Mouse (Mus musculus): Measurements from ENCODE around the gene Prodh2. TPM values are rescaled to one million over a fixed set of nuclear protein-coding genes. Genes with fewer than 3 reads are reported as not detected.

Gene Prodh2
- polyA plus RNA-seq, 1 experiment: not detected

DNA sequence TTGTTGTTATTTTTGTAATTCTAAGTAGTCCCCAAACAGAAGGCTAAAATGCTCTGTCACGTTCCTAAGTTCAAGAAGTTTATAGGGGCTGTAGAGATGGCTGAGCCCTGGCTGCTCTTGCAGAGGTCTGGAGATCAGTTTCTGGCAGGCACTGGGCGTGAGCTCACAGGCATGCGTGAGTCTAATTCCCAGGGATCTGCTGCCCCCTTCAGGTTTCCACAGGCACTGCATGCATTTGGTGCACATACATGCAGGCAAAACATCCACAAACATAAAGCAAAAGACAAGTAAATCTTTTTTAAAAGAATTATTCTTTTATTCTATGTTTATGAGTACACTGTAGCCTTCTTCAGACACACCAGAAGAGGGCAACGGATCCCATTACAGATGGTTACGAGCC is 21.0 kb upstream of the Prodh2 start:
- no peak for TF ChIP-seq GATA1 (IDR thresholded peaks at IDR 0.05; ENCODE audit: low read length)

DNA sequence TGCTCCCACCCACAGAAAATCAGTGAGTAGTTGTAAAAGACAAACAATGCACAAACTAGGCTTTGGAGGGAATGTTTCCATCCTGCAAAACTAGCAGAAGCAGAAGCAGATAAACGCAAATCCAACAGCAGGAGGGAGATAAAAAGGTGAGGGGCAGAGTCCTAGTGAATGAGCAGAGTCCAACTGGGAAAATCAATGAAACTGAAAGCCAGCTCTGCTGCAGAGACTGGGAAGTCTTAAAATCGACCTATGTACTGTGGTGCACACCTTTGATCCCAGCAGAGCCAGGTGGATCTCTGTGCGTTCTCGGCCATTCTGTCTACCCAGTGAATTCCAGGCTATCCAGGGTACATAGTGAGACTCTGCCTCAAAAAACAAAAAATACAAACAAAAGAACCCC is 18.4 kb upstream of the Prodh2 start:
- no peak for TF ChIP-seq GATA1 (IDR thresholded peaks at IDR 0.05; ENCODE audit: low read length)

DNA sequence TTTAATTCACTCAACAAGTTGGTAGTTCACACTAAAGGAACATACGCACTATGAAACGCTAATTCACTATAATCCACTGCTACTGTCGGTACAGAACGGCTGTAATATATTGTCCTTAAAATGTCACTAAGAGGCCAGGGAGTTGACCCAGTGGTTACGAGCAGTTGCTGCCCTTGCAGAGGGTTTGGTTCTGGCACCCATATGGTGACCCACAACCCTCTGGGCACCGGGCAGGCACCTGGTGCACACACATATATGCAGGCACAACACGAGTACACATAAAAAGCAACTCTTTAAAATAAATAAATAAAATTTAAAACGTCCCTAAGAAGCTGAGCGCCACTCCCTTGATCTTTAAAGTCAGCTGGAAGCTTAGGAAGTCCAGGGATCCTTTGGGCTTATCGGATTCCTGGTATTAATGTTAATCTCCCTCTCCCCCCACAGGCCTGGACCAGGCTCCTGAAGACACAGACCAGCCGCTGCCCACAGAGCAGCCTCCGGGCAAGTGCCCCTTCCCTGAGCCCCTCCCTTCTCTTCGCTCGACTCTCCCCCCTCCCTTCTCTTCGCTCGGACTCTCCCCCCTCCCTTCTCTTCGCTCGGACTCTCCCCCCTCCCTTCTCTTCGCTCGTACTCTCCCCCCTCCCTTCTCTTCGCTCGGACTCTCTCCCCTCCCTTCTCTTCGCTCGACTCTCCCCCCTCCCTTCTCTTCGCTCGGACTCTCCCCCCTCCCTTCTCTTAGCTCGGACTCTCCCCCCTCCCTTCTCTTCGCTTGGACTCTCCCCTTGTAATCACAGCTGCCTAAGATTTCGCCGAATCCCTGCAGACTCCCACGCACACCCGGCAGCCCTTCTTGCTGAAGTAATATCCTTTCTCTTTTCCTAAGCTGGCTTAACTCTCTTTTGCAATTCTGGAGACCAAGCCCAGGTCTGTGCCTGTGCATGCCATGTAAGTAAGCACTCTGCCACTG is 15.7 kb upstream of the Prodh2 start:
- no peak for TF ChIP-seq GATA1 (IDR thresholded peaks at IDR 0.05; ENCODE audit: low read length)

DNA sequence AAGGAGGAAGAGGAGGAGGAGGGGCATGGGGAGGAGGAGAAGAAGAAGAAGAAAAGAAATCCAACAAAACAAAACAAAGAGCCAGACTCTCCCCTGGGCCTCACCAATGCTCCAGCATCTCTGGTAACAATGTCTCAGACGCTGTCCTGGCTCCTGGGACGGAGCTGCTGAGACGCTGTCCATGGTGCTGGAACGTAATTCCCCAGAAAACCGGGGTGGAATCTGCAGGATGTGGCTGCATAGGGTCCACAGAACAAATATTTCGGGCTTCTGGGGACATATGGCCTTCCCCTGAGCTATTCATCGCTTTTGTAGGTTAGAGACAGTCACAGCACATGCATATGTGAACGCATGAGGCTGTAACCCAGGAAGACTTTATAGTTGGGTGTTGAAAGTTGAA is 9.2 kb upstream of the Prodh2 start:
- no peak for TF ChIP-seq GATA1 (IDR thresholded peaks at IDR 0.05; ENCODE audit: low read length)

DNA sequence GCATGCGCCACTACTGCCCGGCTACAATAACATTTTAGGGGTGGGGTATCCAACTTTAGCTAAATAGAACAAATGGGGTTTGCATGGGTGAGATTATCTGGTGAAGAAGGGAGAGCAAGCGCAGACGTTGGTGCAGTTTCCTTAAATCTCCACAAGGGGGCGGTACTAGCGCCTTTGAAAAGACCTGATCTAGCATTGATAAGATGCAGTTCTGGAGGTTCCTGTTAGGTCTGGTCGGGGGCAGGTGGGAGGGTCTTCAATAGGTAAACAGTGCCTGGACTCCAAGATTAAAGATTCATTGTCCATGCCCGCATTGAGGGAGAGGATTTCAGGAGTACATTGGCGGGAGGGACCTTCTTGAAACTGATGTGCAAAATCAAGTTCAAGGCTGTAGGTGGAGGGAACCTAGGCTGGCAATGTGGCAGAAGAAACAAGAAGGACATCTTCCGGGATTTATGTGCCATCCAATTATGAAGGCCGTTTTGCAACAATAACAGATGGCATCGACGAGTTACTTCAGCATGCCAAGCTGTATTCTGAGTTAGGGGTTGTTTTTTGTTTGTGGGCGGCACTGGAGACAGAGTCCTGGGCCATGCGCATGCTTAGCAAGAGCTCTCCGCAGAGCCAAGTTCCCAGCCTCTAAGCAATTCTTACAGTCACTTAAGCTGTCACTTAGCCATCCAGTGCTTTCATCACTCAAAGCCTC is 3.0 kb upstream of the Prodh2 start:
- TF ChIP-seq GATA1 (IDR thresholded peaks at IDR 0.05; ENCODE audit: low read length): no peak

DNA sequence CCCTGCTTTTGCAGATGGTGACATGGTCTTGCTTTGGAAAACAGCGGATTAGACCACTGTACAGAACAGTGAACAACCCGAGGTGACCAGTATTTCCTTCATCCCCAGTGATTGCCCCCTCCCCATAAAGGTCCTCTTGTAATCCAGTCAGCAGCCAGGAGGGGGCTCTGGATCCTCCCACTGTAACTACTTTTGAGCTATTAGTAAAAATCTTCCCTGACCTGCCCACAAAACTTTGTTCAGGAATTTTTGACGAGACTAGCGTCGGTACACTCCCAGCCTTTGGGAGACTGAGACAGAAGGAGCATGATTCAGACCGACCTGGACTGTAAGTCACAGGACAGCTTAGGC is 2.5 kb upstream of the Prodh2 start:
- TF ChIP-seq GATA1 (IDR thresholded peaks at IDR 0.05; ENCODE audit: low read length): no peak

DNA sequence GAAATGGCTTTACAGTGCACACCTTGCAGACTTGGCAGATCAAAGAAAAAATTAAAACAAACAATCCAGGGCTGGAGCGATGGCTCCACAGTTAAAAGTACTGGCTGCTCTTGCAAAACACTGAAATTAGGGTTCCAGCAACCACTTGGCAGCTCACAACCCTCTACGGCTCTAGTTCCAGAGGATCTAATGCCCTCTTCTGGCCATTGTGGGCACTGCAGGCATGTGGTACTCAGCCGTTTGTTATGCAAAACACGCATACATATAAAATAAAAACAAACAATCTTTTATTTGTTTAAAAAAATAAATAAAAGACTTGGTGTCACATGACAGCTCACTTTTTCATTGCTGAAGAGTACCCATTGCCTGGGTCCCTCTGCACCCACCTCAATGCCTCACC is 657 bp upstream of the Prodh2 start:
- TF ChIP-seq GATA1 (IDR thresholded peaks at IDR 0.05; ENCODE audit: low read length): no peak

DNA sequence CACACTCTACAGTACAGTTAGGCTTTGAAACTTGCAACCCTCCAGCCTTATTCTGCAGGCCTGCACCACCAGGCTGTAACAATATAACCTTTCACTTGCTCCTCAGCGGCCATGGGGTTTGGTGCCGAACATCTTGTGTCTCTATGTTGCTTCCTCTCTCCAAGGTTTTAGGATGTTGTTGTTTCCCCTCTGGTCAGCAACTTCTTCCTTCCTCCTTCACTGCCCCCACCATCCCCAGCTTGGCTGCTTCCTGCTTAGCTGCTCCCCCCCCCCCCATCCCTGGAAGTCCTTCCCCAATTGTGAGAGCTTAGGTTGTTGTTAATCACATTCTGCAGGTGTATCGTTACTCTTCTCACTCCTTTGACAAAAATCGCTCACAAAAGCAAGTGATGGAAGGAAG is 14.6 kb downstream of the Prodh2 start:
- no peak for TF ChIP-seq GATA1 (IDR thresholded peaks at IDR 0.05; ENCODE audit: low read length)

DNA sequence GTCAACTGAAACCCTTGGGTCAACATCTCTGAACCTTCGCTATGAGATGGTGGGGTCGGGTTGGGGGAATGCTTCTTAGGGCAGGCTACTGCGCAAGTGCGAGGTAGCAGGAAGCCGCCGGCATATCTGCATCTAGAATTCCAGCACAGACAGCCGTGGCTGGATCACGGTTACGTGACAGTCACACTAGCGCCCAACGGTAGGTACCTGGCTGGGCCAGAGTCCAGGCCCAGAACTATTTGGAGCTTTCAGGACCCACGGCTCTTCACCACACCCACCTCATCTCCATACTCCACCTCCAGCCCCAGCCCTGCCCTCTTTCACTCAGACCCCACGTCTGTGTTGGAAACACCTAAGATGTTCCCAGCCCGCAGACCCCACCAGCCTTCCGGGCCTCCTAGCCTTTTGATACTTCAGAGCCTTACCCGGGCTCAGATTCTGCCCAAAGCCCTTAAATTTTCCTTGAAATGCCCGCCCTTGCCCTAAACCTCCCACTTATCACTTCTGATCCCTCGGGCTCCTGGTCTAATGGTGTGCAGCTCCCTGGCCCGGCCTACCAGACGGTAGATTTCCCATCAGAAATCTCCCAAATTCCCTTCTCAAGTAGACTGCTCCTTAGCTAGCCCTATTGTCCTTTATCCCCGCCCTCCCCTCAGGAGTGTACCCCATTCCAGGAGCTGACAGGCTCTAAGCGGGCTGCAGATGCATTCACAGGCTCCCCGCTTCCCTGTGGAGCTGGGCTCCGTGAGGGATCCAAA is 21.8 kb downstream of the Prodh2 start:
- no peak for TF ChIP-seq GATA1 (IDR thresholded peaks at IDR 0.05; ENCODE audit: low read length)

DNA sequence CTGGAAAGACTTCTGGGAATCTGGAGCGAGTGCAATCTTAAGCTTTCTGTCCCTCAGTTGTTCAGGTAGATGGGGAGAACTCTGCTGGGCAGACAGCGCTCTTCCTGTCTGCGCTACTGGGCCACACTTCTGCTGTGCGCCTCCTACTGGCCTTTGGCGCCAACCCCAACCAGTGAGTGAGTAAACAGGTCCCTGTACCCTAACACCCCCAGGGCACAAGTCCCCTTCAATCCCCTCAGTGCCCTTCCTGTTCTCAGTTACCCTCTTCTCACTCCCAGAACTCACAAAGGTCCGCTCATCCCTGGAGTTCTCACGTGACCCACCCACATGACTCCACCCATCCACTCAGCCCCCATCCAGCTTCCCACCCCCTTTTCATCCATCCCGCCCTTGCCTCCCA is 24.9 kb downstream of the Prodh2 start:
- no peak for TF ChIP-seq GATA1 (IDR thresholded peaks at IDR 0.05; ENCODE audit: low read length)

DNA sequence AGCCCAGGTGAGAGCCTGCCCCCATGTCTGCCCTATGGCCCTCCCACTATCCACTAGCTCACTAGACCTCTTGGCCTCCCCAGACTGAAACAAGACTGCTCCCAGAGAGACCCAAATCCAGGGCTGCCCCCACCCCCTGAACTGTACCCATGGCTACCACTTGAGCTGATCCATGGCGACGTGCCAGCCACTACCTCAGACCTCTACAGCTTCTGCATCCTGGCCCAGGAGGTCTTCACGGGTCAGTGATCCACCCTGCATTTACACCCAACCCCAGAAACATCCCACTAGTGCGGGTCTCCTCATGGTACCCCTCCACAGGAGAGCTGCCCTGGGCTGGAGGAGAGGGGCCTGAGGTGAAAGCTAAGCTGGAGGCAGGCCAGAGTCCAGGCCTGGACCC is 27.0 kb downstream of the Prodh2 start:
- no peak for TF ChIP-seq GATA1 (IDR thresholded peaks at IDR 0.05; ENCODE audit: low read length)

DNA sequence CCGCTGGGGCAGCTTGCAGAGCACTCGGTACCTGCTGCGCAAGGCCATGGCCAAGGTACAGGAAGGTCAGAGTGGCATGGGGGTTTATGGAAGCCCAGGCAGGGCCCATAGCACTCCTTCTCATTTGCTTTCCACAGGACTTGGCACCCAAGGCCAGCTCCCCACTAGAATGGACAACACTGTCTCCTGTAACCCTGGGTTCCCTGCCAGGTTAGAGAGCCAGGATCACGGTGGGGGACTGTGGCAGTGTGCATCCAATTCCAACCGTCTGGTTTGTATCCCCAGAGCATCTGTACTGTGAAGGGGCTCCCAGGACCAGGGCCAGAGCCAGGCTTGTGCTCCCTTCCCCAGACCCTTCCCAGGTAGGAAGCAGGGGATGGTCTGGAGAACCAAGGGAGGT is 27.4 kb downstream of the Prodh2 start:
- TF ChIP-seq GATA1 (IDR thresholded peaks at IDR 0.05; ENCODE audit: low read length): no peak

DNA sequence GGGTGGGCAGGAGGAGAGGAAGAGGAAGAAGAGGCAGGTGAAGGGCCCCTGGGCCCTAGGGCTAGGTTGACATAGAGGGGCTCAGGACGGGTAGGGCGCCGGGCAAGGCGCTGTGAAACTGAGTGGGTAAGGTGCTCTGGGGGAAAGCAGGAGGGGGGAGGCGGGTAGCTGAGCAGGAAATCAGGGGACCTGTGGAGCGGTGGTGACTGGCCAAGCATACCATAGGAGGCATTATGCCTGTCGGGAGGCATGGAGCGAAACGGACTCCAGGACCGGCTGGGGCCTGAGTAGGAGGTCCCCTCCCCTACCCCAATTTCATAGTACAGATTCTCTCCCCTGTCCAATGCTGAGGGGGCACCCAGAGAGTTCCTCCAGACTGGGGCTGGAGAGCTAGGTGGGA is 29.4 kb downstream of the Prodh2 start:
- TF ChIP-seq GATA1 (IDR thresholded peaks at IDR 0.05; ENCODE audit: low read length): no peak

DNA sequence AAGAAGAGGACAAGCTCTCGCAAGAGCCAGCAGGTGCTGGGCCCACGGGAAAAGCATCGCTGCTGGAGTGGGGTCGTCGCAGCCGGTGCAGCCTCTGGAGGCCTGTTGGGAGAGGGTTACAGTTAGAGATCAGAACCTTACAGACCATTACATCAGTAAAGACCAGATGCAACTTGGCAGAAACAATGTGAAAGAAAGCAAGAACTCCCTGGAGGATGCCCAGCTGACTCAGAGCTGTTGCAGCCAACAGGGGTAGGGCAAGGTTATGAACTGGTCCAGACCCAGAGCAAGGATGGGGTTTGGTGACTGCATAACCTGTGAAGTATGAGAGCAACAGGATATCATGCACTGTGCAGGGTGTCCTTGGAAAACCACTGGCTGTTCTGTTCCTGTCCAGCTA is 31.1 kb downstream of the Prodh2 start:
- no peak for TF ChIP-seq GATA1 (IDR thresholded peaks at IDR 0.05; ENCODE audit: low read length)

DNA sequence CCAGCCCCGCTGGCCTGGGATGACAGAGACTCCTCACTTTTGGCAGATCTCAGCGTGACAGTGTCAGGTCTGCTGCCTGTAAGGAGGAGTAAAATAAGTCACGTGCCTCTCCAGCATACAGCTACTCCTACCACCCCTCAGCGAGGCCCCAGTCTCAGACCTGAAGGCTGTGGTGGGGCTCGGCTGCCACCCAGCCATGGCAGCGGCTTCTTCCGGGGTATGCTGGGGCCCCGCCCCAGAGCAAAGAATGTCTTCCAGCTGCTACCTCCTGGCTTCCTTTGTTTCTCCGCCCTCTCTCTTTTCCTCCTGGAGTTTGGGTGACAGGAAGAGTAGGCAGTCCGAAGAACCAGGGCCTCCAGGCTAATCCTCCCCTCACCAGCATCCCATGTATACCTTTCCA is 32.5 kb downstream of the Prodh2 start:
- TF ChIP-seq GATA1 (IDR thresholded peaks at IDR 0.05; ENCODE audit: low read length): no peak

DNA sequence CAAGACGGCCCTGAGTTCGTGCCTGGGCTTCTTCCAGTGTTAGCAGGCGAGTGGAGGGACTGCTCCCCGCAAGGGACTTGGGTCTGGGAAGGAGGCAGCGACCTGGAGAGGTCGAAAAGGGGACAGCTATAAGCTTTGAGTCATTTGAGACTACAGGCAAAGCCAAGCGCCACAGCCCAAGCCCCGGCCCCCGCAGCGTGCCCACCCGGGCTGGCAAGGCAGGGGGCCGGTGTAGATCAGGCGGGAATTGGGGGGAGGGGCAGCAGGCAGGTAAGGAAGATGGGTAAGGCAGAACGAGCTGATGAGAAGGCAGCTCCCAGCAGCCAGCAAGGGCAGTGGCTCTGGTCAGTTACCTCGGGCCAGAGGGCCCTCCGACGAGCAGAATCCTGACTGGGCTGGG is 33.0 kb downstream of the Prodh2 start:
- no peak for TF ChIP-seq GATA1 (IDR thresholded peaks at IDR 0.05; ENCODE audit: low read length)
